Mouse (Mus musculus): ENCODE measurements around the gene Olfr733.

Gene Olfr733

GRCm38 (mm10) chr14:50301422-50301821 is at the start of gene Olfr733:
TSS of gene Olfr733 (minus strand) at chr14:50301522.
- no peak for DNase-seq (ENCODE audit: low spot score)

GRCm38 (mm10) chr14:50348796-50349195 is 47.5 kb upstream of the Olfr733 start, which contains the start of gene Olfr735:
TSS of gene Olfr735 (minus strand) at chr14:50348872.
- no peak for DNase-seq (ENCODE audit: low spot score)

GRCm38 (mm10) chr14:50326661-50327060 is 25.3 kb upstream of the Olfr733 start, which contains the start of gene Olfr734:
TSS of gene Olfr734 (minus strand) at chr14:50326761.
- no peak for DNase-seq (ENCODE audit: low spot score)

- no peak for DNase-seq (ENCODE audit: low spot score)
These were observed 17.2 kb downstream of the Olfr733 start, which contains the start of gene Olfr732 for GRCm38 (mm10) chr14:50284106-50284505. TSS of gene Olfr732 (minus strand) at chr14:50284206.
